Mouse (Mus musculus) heart, postnatal 14 days (tissue): ENCODE measurements at regions not wholly inside any gene's neighbourhood (a gene's known extent, or its start where the extent isn't known, plus 50 kb on each side); places are given as distances from the start of the nearest gene placed in this dataset.
A peak's percentile ranks its signal among the peaks of the same experiment; 100 is the strongest.

Experiments used
- DNase-seq, 2 experiments: peaks; one replicate each; pipeline ENCODE4 v3.0.0; 2021 to 2022
- intact Hi-C: fragments of 180-260 bp; cut with DNase I; formaldehyde crosslinking; loops from one replicate; pipeline ENCODE4 v1.15.1; 2025

- no peak for DNase-seq
- intact Hi-C loops, result loop anchor here (5.0 to 10.0 kb wide), 5 partner anchors 124 to 587 kb away; partner anchors contain the start of genes Frmd4b and Lmod3
These were observed 65.4 kb upstream of the Mitf start for GRCm38 (mm10) chr6:97741427-97741826.

GRCm38 (mm10) chr6:97740851-97741201 is 66.0 kb upstream of the Mitf start:
- DNase-seq, result no peak
- intact Hi-C loops, result loop anchor here (5.0 to 10.0 kb wide), 5 partner anchors 124 to 586 kb away; partner anchors contain the start of genes Frmd4b and Lmod3

GRCm38 (mm10) chr6:97740107-97740850 is 66.6 kb upstream of the Mitf start:
- DNase-seq, result peak; percentile 56 to 76
- intact Hi-C loops, result loop anchor here (5.0 to 10.0 kb wide), 5 partner anchors 123 to 585 kb away; partner anchors contain the start of genes Frmd4b and Lmod3

DNA sequence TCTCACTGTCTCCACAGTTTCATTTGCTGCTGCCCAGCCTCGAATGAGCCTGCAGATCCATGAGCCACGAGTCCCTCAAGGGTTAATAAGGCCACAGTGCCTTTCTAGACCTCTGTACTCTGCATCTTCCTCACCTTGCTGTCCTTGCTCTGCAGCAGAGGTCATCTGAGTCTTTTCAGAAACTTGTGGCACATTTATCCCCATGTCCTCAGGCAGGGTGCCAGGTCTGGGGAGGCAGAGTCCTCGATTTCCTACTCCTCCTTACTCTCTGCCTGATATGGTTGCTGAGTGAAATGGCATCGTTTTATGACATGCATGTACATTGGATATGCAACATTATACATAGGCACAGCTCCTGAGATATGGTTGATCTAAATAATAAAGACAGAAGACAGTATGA is 68.0 kb upstream of the Mitf start:
- intact Hi-C loops, result loop anchor here (5.0 kb wide), 1 partner anchor 317 kb away; no protein-coding TSS in a partner anchor
- no peak for DNase-seq

- no peak for DNase-seq
- intact Hi-C loops, result no loop called here
These were observed 76.0 kb upstream of the Mitf start for GRCm38 (mm10) chr6:97730835-97731234.

DNA sequence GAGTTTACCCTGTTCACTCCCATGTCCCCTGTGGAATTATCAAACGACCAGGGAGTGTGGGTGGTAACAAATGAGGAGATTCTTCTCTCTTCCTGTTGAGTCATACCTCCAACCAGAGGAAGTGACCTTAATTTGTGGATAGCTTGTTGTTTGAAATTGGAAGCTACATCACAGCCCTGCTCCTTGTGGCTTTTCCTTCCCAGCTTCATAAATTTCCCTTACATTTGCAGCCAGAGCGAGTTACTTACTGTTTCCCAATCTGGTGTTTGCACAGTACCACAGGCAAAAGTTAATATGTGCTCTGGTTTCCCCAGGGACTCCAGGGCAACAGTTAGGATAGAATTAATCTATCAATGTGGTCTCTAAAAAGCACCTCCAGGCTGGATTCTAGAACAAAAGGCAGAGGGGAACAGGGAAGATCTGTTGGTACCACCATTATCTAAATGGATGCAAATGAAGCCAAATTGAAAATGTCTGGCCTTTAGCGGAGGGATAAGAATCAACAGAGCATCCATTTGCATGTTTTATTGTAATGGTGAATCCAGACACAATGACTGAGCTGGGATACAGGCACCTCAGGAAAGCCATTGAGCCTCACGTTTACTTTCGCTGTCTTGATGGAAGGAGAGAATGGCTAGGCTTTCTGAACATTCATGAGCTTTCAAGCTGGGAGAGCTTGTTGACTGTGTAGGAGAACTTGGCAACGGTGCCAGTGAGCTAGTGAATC is 88.5 kb upstream of the Mitf start:
- intact Hi-C loops, result no loop called here

DNA sequence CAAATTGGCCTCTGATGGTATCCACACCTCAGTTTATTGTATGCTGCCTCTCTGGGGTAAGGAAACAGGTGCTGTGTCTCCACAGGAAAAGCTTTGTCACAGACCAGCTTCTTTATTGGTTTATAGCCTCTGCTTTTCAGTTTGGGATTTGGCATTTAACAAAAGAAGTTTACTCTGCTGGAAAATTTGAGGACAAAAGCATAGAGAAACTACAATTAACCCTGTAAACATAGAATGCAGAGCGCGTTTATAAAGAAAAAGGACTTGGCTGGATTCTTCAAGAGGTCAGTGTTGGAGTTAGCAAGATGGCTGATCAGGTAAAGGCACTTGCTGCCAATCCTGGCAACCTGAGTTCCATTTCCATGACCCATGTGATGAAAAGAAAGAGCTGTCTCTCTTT is 90.1 kb upstream of the Frmd4b start:
- DNase-seq, result no peak
- intact Hi-C loops, result no loop called here

More for the DNA sequence above, 88.5 kb upstream of the Mitf start:
- DNase-seq, result no peak

GRCm38 (mm10) chr6:97704361-97704760 is 87.0 kb upstream of the Frmd4b start:
- DNase-seq, result no peak
- intact Hi-C loops, result no loop called here

DNA sequence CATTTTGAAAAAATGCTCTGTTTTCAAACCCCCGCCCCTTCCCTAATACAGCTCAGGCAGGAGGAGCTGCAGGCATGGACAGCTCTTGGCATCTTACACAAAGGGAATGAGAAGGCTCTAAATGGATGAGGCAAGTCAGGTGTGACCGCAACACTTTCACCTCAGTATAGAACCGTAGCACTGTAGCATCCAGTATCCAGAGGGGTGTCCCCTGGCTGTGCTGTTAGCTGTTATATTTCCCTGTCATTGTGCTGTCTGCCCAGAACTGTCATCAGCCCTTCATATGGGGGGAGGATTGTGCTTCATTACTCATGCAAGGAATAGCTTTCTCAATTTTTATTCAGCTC is 82.4 kb upstream of the Frmd4b start:
- intact Hi-C loops, result no loop called here
- DNase-seq, result no peak

DNA sequence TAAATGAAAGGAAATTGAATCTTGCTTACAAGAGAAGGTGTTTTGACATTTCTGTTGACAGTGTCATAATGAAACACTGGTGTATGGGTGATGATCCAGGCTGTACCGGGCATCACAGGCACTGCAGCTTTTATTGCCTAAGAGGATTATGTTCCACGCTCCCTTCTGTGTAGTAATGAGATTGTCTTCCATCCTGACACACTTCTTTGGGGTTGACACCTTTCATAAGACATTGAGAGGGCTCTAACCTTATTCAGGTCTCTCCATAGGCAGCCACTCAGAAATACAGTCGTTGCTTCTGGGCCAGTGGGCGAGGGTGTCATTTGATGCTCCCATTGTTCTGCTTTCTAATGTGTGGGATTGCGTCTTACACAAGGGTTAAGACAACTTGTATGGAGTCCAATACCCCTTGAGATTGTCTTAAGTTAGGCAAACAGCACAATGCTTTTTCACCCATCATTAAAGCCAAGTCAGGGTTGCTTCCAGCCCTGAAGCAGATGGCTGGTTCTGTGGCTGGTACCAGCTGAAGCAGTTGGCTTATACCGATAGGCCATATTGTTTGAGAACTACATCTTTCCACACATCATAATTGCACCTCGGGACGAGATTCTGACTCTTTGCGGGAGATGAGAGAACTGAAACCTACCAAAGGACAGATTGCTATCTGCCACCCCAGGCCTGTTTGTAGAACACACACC is 81.9 kb upstream of the Frmd4b start:
- no peak for DNase-seq
- intact Hi-C loops, result no loop called here

DNA sequence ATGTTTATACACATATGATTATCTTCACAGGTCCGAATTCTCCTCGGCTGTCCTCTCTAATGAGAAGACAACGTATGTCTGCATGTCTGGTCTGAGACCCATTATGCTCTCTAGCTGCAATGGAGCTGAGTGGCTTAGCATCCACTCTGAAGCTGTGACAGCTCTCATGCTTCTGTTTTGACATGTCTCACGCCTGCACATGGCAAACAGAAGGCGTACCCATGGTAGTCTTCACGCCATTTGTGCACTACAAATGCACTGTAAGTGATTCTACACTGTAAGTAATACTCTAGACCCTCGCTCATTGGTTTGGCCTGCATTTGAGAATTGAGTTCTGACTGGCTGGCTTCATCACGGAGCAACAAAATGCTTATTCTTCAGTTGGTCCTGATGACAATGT is 75.9 kb upstream of the Frmd4b start:
- intact Hi-C loops, result no loop called here
- DNase-seq, result no peak

- DNase-seq, result no peak
- intact Hi-C loops, result no loop called here
These were observed 73.8 kb upstream of the Frmd4b start for GRCm38 (mm10) chr6:97691136-97691535.

GRCm38 (mm10) chr6:97684335-97684734 is 67.0 kb upstream of the Frmd4b start:
- intact Hi-C loops, result no loop called here
- no peak for DNase-seq

- intact Hi-C loops, result no loop called here
- DNase-seq, result no peak
These were observed 64.9 kb upstream of the Frmd4b start for GRCm38 (mm10) chr6:97682213-97682612.

DNA sequence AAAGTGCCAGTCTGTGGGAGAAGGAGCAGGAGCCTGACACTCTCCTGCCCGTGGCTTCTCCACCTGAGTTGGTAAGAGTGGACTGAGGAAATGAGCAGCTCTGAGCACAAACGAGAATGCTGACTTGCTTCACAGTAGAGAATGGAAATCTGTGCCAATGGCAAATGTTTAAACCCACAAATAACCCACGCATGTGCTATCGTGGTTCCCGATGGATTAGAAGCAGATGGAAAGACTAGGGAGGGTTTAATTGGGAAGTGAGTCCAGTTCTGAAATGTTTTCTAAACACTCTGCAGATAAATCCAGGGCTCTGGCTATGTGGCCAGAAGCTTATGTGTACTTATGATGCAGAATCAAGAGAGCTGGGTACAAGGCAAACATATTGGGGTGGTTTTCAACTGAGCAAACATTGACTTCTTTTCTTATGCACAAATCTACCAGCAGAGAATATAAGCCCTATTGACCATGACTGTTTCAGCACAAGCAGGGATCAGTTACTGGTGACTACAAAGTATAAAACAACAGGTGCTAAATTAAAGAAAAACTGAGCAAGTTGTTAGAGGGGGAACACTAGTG is 57.9 kb upstream of the Frmd4b start:
- no peak for DNase-seq
- intact Hi-C loops, result no loop called here

GRCm38 (mm10) chr6:97666818-97667629 is 49.7 kb upstream of the Frmd4b start:
- DNase-seq, result no peak
- intact Hi-C loops, result no loop called here
